Comparison of ENCODE assay signal across 19 mouse cellular contexts in genomic region chr2:92866616-92867015, GRCm38 (mm10).
"Had no signal": no experiment of that assay in that cellular context is flagged by ENCODE, and none has a peak within 500 bp of the region (broad histone marks: within the 10 kb centered on the region; RNA-seq: fewer than 3 reads in every experiment).

No protein-coding gene starts in this region.

- H3K27ac ChIP-seq: limb, embryonic 13.5 days; liver, embryonic 12.5 days; liver, embryonic 15.5 days; lung, embryonic 15.5 days; midbrain, embryonic 12.5 days; stomach, postnatal 0 days had no signal

- H3K27me3 ChIP-seq: liver, embryonic 12.5 days; liver, embryonic 15.5 days; lung, embryonic 15.5 days had no signal

- ATAC-seq: liver, embryonic 12.5 days had no signal

- H3K9ac ChIP-seq: limb, embryonic 13.5 days; liver, embryonic 12.5 days; liver, embryonic 15.5 days; lung, embryonic 15.5 days; midbrain, embryonic 12.5 days had no signal

- H3K4me1 ChIP-seq: liver, embryonic 12.5 days; liver, embryonic 15.5 days; lung, embryonic 15.5 days; megakaryocyte, embryonic 14.5 days had no signal

- H3K36me3 ChIP-seq: limb, embryonic 13.5 days; liver, embryonic 12.5 days; liver, embryonic 15.5 days; lung, embryonic 15.5 days; midbrain, embryonic 12.5 days had no signal

- H3K9me3 ChIP-seq: liver, embryonic 15.5 days; lung, embryonic 15.5 days had no signal

- DNase-seq: kidney, adult 18-20 months; kidney, adult 9 months; kidney, postnatal 14 days; kidney, postnatal 4 days; left cerebral cortex, postnatal 4 days; liver; lung, adult 18-20 months; lung, postnatal 10 days; lung, postnatal 36 days; thymus, adult 2 months; thymus, postnatal 14 days; thymus, postnatal 4 days had no signal

- H3K4me2 ChIP-seq: limb, embryonic 13.5 days; liver, embryonic 12.5 days; liver, embryonic 15.5 days; lung, embryonic 15.5 days; midbrain, embryonic 12.5 days had no signal

- H3K4me3 ChIP-seq: limb, embryonic 13.5 days; liver, embryonic 12.5 days; liver, embryonic 15.5 days; lung, embryonic 15.5 days; megakaryocyte, embryonic 14.5 days; midbrain, embryonic 12.5 days had no signal
